Mouse (Mus musculus) limb, embryonic 13.5 days (tissue): ENCODE data around the gene Grin2c. TPM values are rescaled to one million over a fixed set of nuclear protein-coding genes. Genes with fewer than 3 reads are reported as not detected.

Experiments
- ATAC-seq: fragments of 200-750 bp; cut with Nextera tagmentation; 2 replicates; pipeline ENCODE4 v1.8.0; 2017; ENCODE audit warnings: low read depth, moderate number of reproducible peaks, moderate TSS enrichment; ENCODE audit not compliant: low FRiP score
- H3K27ac ChIP-seq: fragments of 300-500 bp; sonication (generic); 2 replicates; pipeline ENCODE4 v1.5.1; 2015; ENCODE audit warnings: inconsistent platforms, mild to moderate bottlenecking, moderate library complexity
- H3K27me3 ChIP-seq: fragments of 300-500 bp; sonication (generic); 2 replicates; pipeline ENCODE4 v1.6.1; 2015; ENCODE audit warnings: mild to moderate bottlenecking, inconsistent platforms
- H3K36me3 ChIP-seq: fragments of 300-500 bp; sonication (generic); 2 replicates; pipeline ENCODE4 v1.6.1; 2015; ENCODE audit warnings: inconsistent platforms, mild to moderate bottlenecking, moderate library complexity
- H3K4me1 ChIP-seq: fragments of 300-500 bp; sonication (generic); 2 replicates; pipeline ENCODE4 v1.6.1; 2015; ENCODE audit warnings: inconsistent platforms
- H3K4me2 ChIP-seq: fragments of 300-500 bp; sonication (generic); replicated peaks from 2 replicates; pipeline ENCODE4 v1.6.1; 2015; ENCODE audit warnings: inconsistent platforms, mild to moderate bottlenecking, moderate library complexity
- H3K4me3 ChIP-seq: fragments of 300-500 bp; sonication (generic); 2 replicates; pipeline ENCODE4 v1.5.1; 2015; ENCODE audit warnings: moderate library complexity, mild to moderate bottlenecking, inconsistent platforms
- H3K9ac ChIP-seq: fragments of 300-500 bp; sonication (generic); 2 replicates; pipeline ENCODE4 v1.6.1; 2015; ENCODE audit warnings: mild to moderate bottlenecking, inconsistent platforms
- H3K9me3 ChIP-seq: fragments of 300-500 bp; sonication (generic); 2 replicates; pipeline ENCODE4 v1.6.1; 2016; ENCODE audit warnings: inconsistent platforms
- WGBS: fragments of 180-500 bp; shearing (Covaris S2); methylation state at CpG from one replicate; pipeline ENCODE4 v1.1.7; 2015; 5-methylcytosine and 5-hydroxymethylcytosine counted together
- polyA plus RNA-seq: library from polyadenylated mRNA; unstranded; fragments of >200 nt; fragmentation: Nextera tagmentation; extraction: Ambion mirVana; gene quantifications from 2 replicates; pipeline ENCODE4 v1.2.1, GENCODE M21; 2015

The Grin2c gene
- polyA plus RNA-seq, 1 experiment from 2014 or later = 0.09 TPM

DNA sequence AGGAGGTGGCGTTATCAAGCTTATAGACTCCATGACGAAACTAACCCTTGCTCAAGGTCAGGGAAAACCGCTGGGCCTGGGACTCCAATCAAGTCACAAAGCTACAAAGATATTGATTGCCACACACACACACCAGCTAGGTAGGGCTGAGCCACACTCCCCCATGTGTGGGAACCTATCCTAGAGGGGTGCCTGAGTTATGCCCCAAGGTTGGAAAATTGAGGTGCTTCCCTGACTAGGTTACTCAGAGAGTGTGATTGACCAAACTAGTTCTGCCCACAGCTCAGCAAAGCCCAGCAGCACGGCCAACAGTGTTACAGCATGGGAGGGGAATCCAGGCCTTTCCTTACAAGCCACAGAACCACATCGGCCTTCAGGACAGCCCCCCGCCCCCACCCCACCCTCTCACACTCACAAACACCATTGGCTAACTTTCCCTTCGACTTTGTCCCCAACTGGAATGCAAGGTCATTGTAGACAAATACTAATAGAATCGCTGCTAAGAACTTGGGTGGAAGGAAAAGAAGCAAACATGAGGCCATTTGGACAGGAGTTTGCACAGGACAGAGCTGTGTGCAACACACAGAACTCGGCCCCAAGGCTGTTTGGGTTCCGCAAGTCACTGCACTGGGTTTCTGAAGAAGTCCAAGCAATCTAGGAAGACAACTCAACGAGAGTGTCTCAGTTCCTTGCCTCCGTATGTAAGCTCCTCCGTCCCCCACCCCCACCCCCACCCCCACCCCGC is 25.8 kb upstream of the Grin2c start:
- Histone ChIP-seq H3K9ac (no peak overlapping the region), H3K4me2 (no peak overlapping the region), H3K4me1 (peaks cover 3% of the 10 kb centered on the region; the same call in 1 of the 2 replicates), H3K9me3 (no peaks in the 10 kb centered on the region), H3K4me3 (no peak overlapping the region), H3K27ac (no peak overlapping the region), H3K27me3 (peaks cover 34% of the 10 kb centered on the region), H3K36me3 (no peaks in the 10 kb centered on the region)
- no peak for ATAC-seq
- 65% methylated on average over 14 of the region's 14 CpGs for WGBS

DNA sequence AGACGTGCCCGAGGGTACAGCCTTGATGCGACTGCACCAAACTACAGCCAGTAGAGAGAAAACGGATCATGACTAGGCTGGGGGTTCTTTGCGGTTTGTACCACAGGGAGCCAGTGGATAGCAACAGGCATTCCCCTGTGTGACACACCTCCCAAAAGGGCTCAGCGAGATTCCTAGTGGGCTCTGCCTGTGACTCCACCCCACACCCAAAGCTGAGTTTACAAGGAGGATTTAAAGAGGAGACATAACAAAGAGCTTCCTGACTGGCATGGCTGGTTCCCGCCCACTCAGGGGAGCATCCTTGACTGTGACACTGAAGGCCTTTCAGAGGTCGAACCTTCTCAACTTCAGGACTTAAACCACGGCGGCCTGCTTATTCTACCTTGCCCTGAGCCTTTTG is 24.5 kb upstream of the Grin2c start:
- ATAC-seq = no peak
- Histone ChIP-seq H3K9ac (no peak overlapping the region), H3K4me1 (no peaks in the 10 kb centered on the region), H3K36me3 (no peaks in the 10 kb centered on the region), H3K27ac (no peak overlapping the region), H3K4me3 (no peak overlapping the region), H3K9me3 (no peaks in the 10 kb centered on the region), H3K27me3 (peaks cover 21% of the 10 kb centered on the region), H3K4me2 (no peak overlapping the region)
- 77% methylated on average over 10 of the region's 10 CpGs for WGBS

- no peak overlapping the region for H3K9ac ChIP-seq
- no peak overlapping the region for H3K27ac ChIP-seq
- no peaks in the 10 kb centered on the region for H3K36me3 ChIP-seq
- H3K4me3 ChIP-seq = no peak overlapping the region
- 86% methylated on average over 6 of the region's 6 CpGs for WGBS
- no peak overlapping the region for H3K4me2 ChIP-seq
- ATAC-seq = no peak
- no peaks in the 10 kb centered on the region for H3K4me1 ChIP-seq
- H3K9me3 ChIP-seq = no peaks in the 10 kb centered on the region
- H3K27me3 ChIP-seq = peaks cover 15% of the 10 kb centered on the region
Measured at GRCm38 (mm10) chr11:115290919-115291318, 23.9 kb upstream of the Grin2c start.

- no peak overlapping the region for H3K4me2 ChIP-seq
- H3K4me3 ChIP-seq = no peak overlapping the region
- H3K9ac ChIP-seq = no peak overlapping the region
- no peaks in the 10 kb centered on the region for H3K36me3 ChIP-seq
- WGBS = 78% methylated on average over 1 of the region's 1 CpGs
- no peak for ATAC-seq
- no peaks in the 10 kb centered on the region for H3K4me1 ChIP-seq
- peaks cover 9% of the 10 kb centered on the region for H3K27me3 ChIP-seq
- H3K27ac ChIP-seq = no peak overlapping the region
- H3K9me3 ChIP-seq = no peaks in the 10 kb centered on the region
Measured at GRCm38 (mm10) chr11:115290314-115290713, 23.3 kb upstream of the Grin2c start.

- no peaks in the 10 kb centered on the region for H3K9me3 ChIP-seq
- H3K9ac ChIP-seq = no peak overlapping the region
- H3K36me3 ChIP-seq = no peaks in the 10 kb centered on the region
- ATAC-seq = no peak
- H3K27ac ChIP-seq = no peak overlapping the region
- no peak overlapping the region for H3K4me2 ChIP-seq
- WGBS = 77% methylated on average over 8 of the region's 8 CpGs
- no peaks in the 10 kb centered on the region for H3K4me1 ChIP-seq
- peaks cover 6% of the 10 kb centered on the region; the same call in 1 of the 2 replicates for H3K27me3 ChIP-seq
- no peak overlapping the region for H3K4me3 ChIP-seq
Measured at GRCm38 (mm10) chr11:115289885-115290284, 22.8 kb upstream of the Grin2c start.

DNA sequence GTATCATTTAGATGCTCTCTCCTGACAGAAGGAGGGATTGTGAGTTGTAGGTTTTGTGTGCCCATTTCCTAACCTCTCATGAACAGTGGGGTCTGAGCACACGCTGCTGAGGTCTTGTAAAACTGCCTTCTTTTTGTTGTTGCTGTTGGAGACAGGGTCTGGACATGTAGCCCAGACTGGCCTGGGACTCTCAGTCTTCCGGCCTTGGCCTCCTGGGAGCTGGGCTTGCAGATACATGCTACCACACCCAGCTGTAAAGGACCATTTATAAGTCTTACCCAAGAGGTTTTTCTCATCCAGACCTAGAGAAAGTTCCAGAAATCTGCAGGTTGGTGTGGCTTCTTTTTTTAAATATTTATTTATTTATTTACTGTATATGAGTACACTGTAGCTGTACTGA is 21.3 kb upstream of the Grin2c start:
- Histone ChIP-seq H3K36me3 (no peaks in the 10 kb centered on the region), H3K27ac (no peak overlapping the region), H3K4me1 (no peaks in the 10 kb centered on the region), H3K9ac (no peak overlapping the region), H3K27me3 (no peaks in the 10 kb centered on the region; the same call in 1 of the 2 replicates), H3K9me3 (no peaks in the 10 kb centered on the region), H3K4me2 (no peak overlapping the region), H3K4me3 (no peak overlapping the region)
- ATAC-seq = no peak
- 82% methylated on average over 2 of the region's 2 CpGs for WGBS

- Histone ChIP-seq H3K27ac (no peak overlapping the region), H3K9ac (no peak overlapping the region), H3K9me3 (no peaks in the 10 kb centered on the region), H3K27me3 (no peaks in the 10 kb centered on the region; the same call in 1 of the 2 replicates), H3K4me3 (no peak overlapping the region), H3K4me2 (no peak overlapping the region), H3K36me3 (no peaks in the 10 kb centered on the region), H3K4me1 (no peaks in the 10 kb centered on the region)
- 81% methylated on average over 5 of the region's 5 CpGs for WGBS
- no peak for ATAC-seq
Measured at GRCm38 (mm10) chr11:115287386-115287785, 20.3 kb upstream of the Grin2c start.

- no peak for ATAC-seq
- no peak overlapping the region for H3K4me3 ChIP-seq
- 73% methylated on average over 19 of the region's 19 CpGs for WGBS
- H3K36me3 ChIP-seq = no peaks in the 10 kb centered on the region
- H3K4me2 ChIP-seq = no peak overlapping the region
- no peak overlapping the region for H3K9ac ChIP-seq
- no peaks in the 10 kb centered on the region for H3K9me3 ChIP-seq
- no peaks in the 10 kb centered on the region for H3K4me1 ChIP-seq
- H3K27ac ChIP-seq = no peak overlapping the region
- no peaks in the 10 kb centered on the region; the same call in 1 of the 2 replicates for H3K27me3 ChIP-seq
Measured at GRCm38 (mm10) chr11:115286201-115286993, 19.4 kb upstream of the Grin2c start.

DNA sequence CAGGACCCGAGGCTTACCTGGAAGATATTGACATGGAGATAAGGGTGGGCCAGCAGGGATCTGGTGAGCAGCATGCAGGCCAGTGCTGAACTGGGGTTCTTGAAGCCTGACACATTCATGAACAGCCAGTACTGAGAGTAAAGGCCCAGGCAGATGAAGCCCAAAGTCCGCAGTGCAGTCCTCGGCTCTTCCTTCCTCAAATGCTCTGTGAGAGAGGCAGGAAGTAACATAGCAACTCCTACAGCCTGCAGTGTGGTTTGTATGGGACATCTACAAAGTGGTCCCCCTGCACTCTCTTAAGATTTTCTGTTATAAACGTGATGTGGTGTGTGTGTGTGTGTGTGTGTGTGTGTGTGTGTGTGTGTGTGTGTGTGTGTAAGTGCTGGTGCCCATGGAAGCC is 18.2 kb upstream of the Grin2c start:
- Histone ChIP-seq H3K4me1 (no peaks in the 10 kb centered on the region), H3K9ac (no peak overlapping the region), H3K27ac (no peak overlapping the region), H3K4me3 (no peak overlapping the region), H3K4me2 (no peak overlapping the region), H3K36me3 (no peaks in the 10 kb centered on the region), H3K9me3 (no peaks in the 10 kb centered on the region), H3K27me3 (no peaks in the 10 kb centered on the region; the same call in 1 of the 2 replicates)
- no peak for ATAC-seq
- 60% methylated on average over 4 of the region's 4 CpGs for WGBS

- Histone ChIP-seq H3K27ac (no peak overlapping the region), H3K27me3 (no peaks in the 10 kb centered on the region; the same call in 1 of the 2 replicates), H3K4me2 (no peak overlapping the region), H3K4me3 (no peak overlapping the region), H3K4me1 (no peaks in the 10 kb centered on the region), H3K9ac (no peak overlapping the region), H3K36me3 (no peaks in the 10 kb centered on the region), H3K9me3 (no peaks in the 10 kb centered on the region)
- no peak for ATAC-seq
- WGBS = 80% methylated on average over 12 of the region's 12 CpGs
Measured at GRCm38 (mm10) chr11:115283891-115284620, 17.0 kb upstream of the Grin2c start.

DNA sequence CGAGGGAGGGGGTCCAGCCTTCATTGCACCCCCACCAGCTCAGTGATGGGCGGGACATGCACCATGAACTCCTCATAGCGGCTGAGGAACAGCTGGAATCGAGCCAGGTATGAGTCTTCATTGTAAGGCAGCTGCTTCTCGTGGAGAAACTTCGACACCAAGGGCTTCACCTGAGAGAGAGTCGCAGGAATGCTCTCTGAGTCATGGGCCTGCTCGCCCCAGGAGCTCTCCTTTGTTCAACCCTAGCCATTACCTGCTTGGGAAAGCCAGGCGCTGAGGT is 16.4 kb upstream of the Grin2c start:
- H3K27me3 ChIP-seq = no peaks in the 10 kb centered on the region; the same call in 1 of the 2 replicates
- H3K4me1 ChIP-seq = no peaks in the 10 kb centered on the region
- no peaks in the 10 kb centered on the region for H3K36me3 ChIP-seq
- ATAC-seq = no peak
- WGBS = 74% methylated on average over 9 of the region's 9 CpGs
- no peak overlapping the region for H3K4me3 ChIP-seq
- H3K4me2 ChIP-seq = no peak overlapping the region
- no peak overlapping the region for H3K9ac ChIP-seq
- no peaks in the 10 kb centered on the region for H3K9me3 ChIP-seq
- no peak overlapping the region for H3K27ac ChIP-seq
